Mouse (Mus musculus): ENCODE data around the gene Lpar3. TPM values are rescaled to one million over a fixed set of nuclear protein-coding genes. Genes with fewer than 3 reads are reported as not detected.
"Not testable (repeated sequence)": the region's sequence is repeated elsewhere in the genome, so short reads cannot be mapped to it uniquely, and the experiment has no call there.

The Lpar3 gene
- polyA plus RNA-seq, 1 experiment from 2014 or later, result 0.93 TPM

- H3K9me3 ChIP-seq, result no peaks in the 10 kb centered on the region
- ATAC-seq (ENCODE audit: low FRiP score), result no peak
- WGBS, result 23% methylated on average over 6 of the region's 6 CpGs
- no peak overlapping the region for H3K4me3 ChIP-seq
- peaks cover 16% of the 10 kb centered on the region for H3K4me1 ChIP-seq (replicated peaks)
- H3K27me3 ChIP-seq, result peaks cover 14% of the 10 kb centered on the region; the same call in 1 of the 2 replicates
- H3K36me3 ChIP-seq, result no peaks in the 10 kb centered on the region
- no peak overlapping the region for H3K27ac ChIP-seq
- H3K9ac ChIP-seq, result no peak overlapping the region
- no peak overlapping the region for H3K4me2 ChIP-seq
Observed at GRCm38 (mm10) chr3:146196301-146196700, 24.5 kb upstream of the Lpar3 start.

- Histone ChIP-seq H3K9me3 (no peaks in the 10 kb centered on the region), H3K4me2 (no peak overlapping the region), H3K4me3 (no peak overlapping the region), H3K9ac (no peak overlapping the region), H3K36me3 (no peaks in the 10 kb centered on the region), H3K4me1 (replicated peaks) (peaks cover 16% of the 10 kb centered on the region), H3K27ac (no peak overlapping the region), H3K27me3 (peaks cover 8% of the 10 kb centered on the region; the same call in 1 of the 2 replicates)
- WGBS, result 73% methylated on average over 17 of the region's 17 CpGs
- ATAC-seq (ENCODE audit: low FRiP score), result no peak
Observed at GRCm38 (mm10) chr3:146196780-146197743, 23.7 kb upstream of the Lpar3 start.

- Histone ChIP-seq H3K27me3 (peaks cover 8% of the 10 kb centered on the region; the same call in 1 of the 2 replicates), H3K4me2 (no peak overlapping the region), H3K9ac (no peak overlapping the region), H3K27ac (no peak overlapping the region), H3K9me3 (no peaks in the 10 kb centered on the region), H3K4me3 (no peak overlapping the region), H3K4me1 (replicated peaks) (peaks cover 16% of the 10 kb centered on the region), H3K36me3 (no peaks in the 10 kb centered on the region)
- ATAC-seq (ENCODE audit: low FRiP score), result no peak
- WGBS, result 88% methylated on average over 12 of the region's 12 CpGs
Observed at GRCm38 (mm10) chr3:146197785-146198184, 23.0 kb upstream of the Lpar3 start.

GRCm38 (mm10) chr3:146198803-146199481, 21.8 kb upstream of the Lpar3 start:
- Histone ChIP-seq H3K36me3 (no peaks in the 10 kb centered on the region), H3K9ac (no peak overlapping the region), H3K27ac (peak overlapping the region; percentile 55; the same call in 1 of the 2 replicates), H3K9me3 (no peaks in the 10 kb centered on the region), H3K4me3 (no peak overlapping the region), H3K27me3 (peaks cover 14% of the 10 kb centered on the region; the same call in 1 of the 2 replicates), H3K4me2 (no peak overlapping the region), H3K4me1 (replicated peaks) (peaks cover 12% of the 10 kb centered on the region)
- ATAC-seq (ENCODE audit: low FRiP score), result peak; percentile 85
- WGBS, result 44% methylated on average over 11 of the region's 11 CpGs

GRCm38 (mm10) chr3:146199486-146199885, 21.3 kb upstream of the Lpar3 start:
- Histone ChIP-seq H3K4me2 (no peak overlapping the region), H3K9ac (no peak overlapping the region), H3K27ac (no peak overlapping the region), H3K36me3 (no peaks in the 10 kb centered on the region), H3K4me1 (replicated peaks) (peaks cover 12% of the 10 kb centered on the region), H3K27me3 (peaks cover 15% of the 10 kb centered on the region; the same call in 1 of the 2 replicates), H3K9me3 (no peaks in the 10 kb centered on the region), H3K4me3 (no peak overlapping the region)
- peak; percentile 12; the same call in 1 of the 2 replicates for ATAC-seq (ENCODE audit: low FRiP score)
- WGBS, result 42% methylated on average over 3 of the region's 3 CpGs

- no peak overlapping the region for H3K9ac ChIP-seq
- WGBS, result 74% methylated on average over 2 of the region's 2 CpGs
- H3K9me3 ChIP-seq, result no peaks in the 10 kb centered on the region
- ATAC-seq (ENCODE audit: low FRiP score), result no peak
- peaks cover under 1% of the 10 kb centered on the region; the same call in 1 of the 2 replicates for H3K4me1 ChIP-seq (replicated peaks)
- H3K4me3 ChIP-seq, result no peak overlapping the region
- no peak overlapping the region for H3K4me2 ChIP-seq
- H3K27ac ChIP-seq, result no peak overlapping the region
- no peaks in the 10 kb centered on the region for H3K36me3 ChIP-seq
- H3K27me3 ChIP-seq, result 0 out of 2 replicates have a peak, but pooled peaks cover 15% of the 10 kb centered on the region
Observed at GRCm38 (mm10) chr3:146204375-146204774, 16.4 kb upstream of the Lpar3 start.

- ATAC-seq (ENCODE audit: low FRiP score), result no peak
- 85% methylated on average over 11 of the region's 11 CpGs for WGBS
- H3K27me3 ChIP-seq, result 0 out of 2 replicates have a peak, but pooled peaks cover 15% of the 10 kb centered on the region
Observed at GRCm38 (mm10) chr3:146205305-146205704, 15.5 kb upstream of the Lpar3 start.

GRCm38 (mm10) chr3:146206635-146207034, 14.1 kb upstream of the Lpar3 start:
- Histone ChIP-seq H3K27me3 (0 out of 2 replicates have a peak, but pooled peaks cover 15% of the 10 kb centered on the region), H3K4me3 (no peak overlapping the region), H3K36me3 (no peaks in the 10 kb centered on the region), H3K9ac (no peak overlapping the region), H3K27ac (no peak overlapping the region), H3K9me3 (no peaks in the 10 kb centered on the region), H3K4me1 (replicated peaks) (no peaks in the 10 kb centered on the region), H3K4me2 (no peak overlapping the region)
- no peak for ATAC-seq (ENCODE audit: low FRiP score)
- 82% methylated on average over 2 of the region's 2 CpGs for WGBS

More at GRCm38 (mm10) chr3:146205305-146205704, 15.5 kb upstream of the Lpar3 start:
- Histone ChIP-seq H3K9me3 (no peaks in the 10 kb centered on the region), H3K9ac (no peak overlapping the region), H3K27ac (no peak overlapping the region), H3K4me1 (replicated peaks) (no peaks in the 10 kb centered on the region), H3K4me2 (no peak overlapping the region), H3K36me3 (no peaks in the 10 kb centered on the region), H3K4me3 (no peak overlapping the region)

GRCm38 (mm10) chr3:146207440-146207839, 13.3 kb upstream of the Lpar3 start:
- Histone ChIP-seq H3K36me3 (no peaks in the 10 kb centered on the region), H3K4me1 (replicated peaks) (no peaks in the 10 kb centered on the region), H3K4me3 (no peak overlapping the region), H3K9ac (no peak overlapping the region), H3K9me3 (no peaks in the 10 kb centered on the region), H3K4me2 (no peak overlapping the region), H3K27ac (no peak overlapping the region), H3K27me3 (0 out of 2 replicates have a peak, but pooled peaks cover 15% of the 10 kb centered on the region)
- ATAC-seq (ENCODE audit: low FRiP score), result no peak
- 85% methylated on average over 2 of the region's 2 CpGs for whole genome bisulfite sequencing

GRCm38 (mm10) chr3:146209759-146210158, 11.0 kb upstream of the Lpar3 start:
- H3K27me3 ChIP-seq; H3K4me1 ChIP-seq (replicated peaks); H3K4me3 ChIP-seq; H3K36me3 ChIP-seq; H3K9me3 ChIP-seq; H3K4me2 ChIP-seq; H3K9ac ChIP-seq; ATAC-seq (ENCODE audit: low FRiP score); H3K27ac ChIP-seq: not testable (repeated sequence)
- WGBS, result 95% methylated on average over 8 of the region's 8 CpGs

- Histone ChIP-seq H3K4me1 (replicated peaks) (no peaks in the 10 kb centered on the region), H3K27me3 (0 out of 2 replicates have a peak, but pooled peaks cover 7% of the 10 kb centered on the region), H3K9ac (no peak overlapping the region), H3K4me3 (no peak overlapping the region), H3K9me3 (no peaks in the 10 kb centered on the region), H3K27ac (no peak overlapping the region), H3K36me3 (no peaks in the 10 kb centered on the region), H3K4me2 (no peak overlapping the region)
- 86% methylated on average over 4 of the region's 4 CpGs for WGBS
- ATAC-seq (ENCODE audit: low FRiP score), result no peak
Observed at GRCm38 (mm10) chr3:146211141-146211747, 9.5 kb upstream of the Lpar3 start.

GRCm38 (mm10) chr3:146211964-146212363, 8.8 kb upstream of the Lpar3 start:
- Histone ChIP-seq H3K36me3 (no peaks in the 10 kb centered on the region), H3K9me3 (no peaks in the 10 kb centered on the region), H3K9ac (no peak overlapping the region), H3K4me1 (replicated peaks) (no peaks in the 10 kb centered on the region), H3K4me3 (no peak overlapping the region), H3K27ac (no peak overlapping the region), H3K27me3 (0 out of 2 replicates have a peak, but pooled peaks cover 4% of the 10 kb centered on the region), H3K4me2 (no peak overlapping the region)
- WGBS, result 96% methylated on average over 2 of the region's 2 CpGs
- ATAC-seq (ENCODE audit: low FRiP score), result no peak

All from hindbrain, embryonic 13.5 days (tissue).